Mouse (Mus musculus): ENCODE data around the gene Utrn.

Utrn gene

GRCm38 (mm10) chr10:12832163-12832562 is 37.0 kb downstream of the Utrn start:
- no peak for DNase-seq

- peak; percentile 27 for DNase-seq
These were observed 41.4 kb downstream of the Utrn start for GRCm38 (mm10) chr10:12827778-12828177.

GRCm38 (mm10) chr10:12827306-12827705 is 41.9 kb downstream of the Utrn start:
- no peak for DNase-seq

- peak; percentile 43 for DNase-seq
These were observed 42.3 kb downstream of the Utrn start for GRCm38 (mm10) chr10:12826760-12827281.

GRCm38 (mm10) chr10:12824386-12824785 is 44.8 kb downstream of the Utrn start:
- no peak for DNase-seq

- DNase-seq = peak; percentile 28
These were observed 45.5 kb downstream of the Utrn start for GRCm38 (mm10) chr10:12823437-12824219.

- no peak for DNase-seq
These were observed 48.0 kb downstream of the Utrn start for GRCm38 (mm10) chr10:12820978-12821735.

GRCm38 (mm10) chr10:12817409-12817808 is 51.8 kb downstream of the Utrn start:
- DNase-seq = peak; percentile 92

GRCm38 (mm10) chr10:12816530-12816929 is 52.6 kb downstream of the Utrn start:
- no peak for DNase-seq

- DNase-seq = no peak
These were observed 54.8 kb downstream of the Utrn start for GRCm38 (mm10) chr10:12814411-12814810.

- no peak for DNase-seq
These were observed 55.3 kb downstream of the Utrn start for GRCm38 (mm10) chr10:12813881-12814280.

- peak; percentile 50 for DNase-seq
These were observed 55.9 kb downstream of the Utrn start for GRCm38 (mm10) chr10:12813211-12813811.

GRCm38 (mm10) chr10:12812680-12813079 is 56.5 kb downstream of the Utrn start:
- no peak for DNase-seq

- DNase-seq = no peak
These were observed 58.3 kb downstream of the Utrn start for GRCm38 (mm10) chr10:12810816-12811215.

GRCm38 (mm10) chr10:12809702-12810101 is 59.5 kb downstream of the Utrn start:
- DNase-seq = peak; percentile 41

- no peak for DNase-seq
These were observed 60.7 kb downstream of the Utrn start for GRCm38 (mm10) chr10:12808467-12808866.

- no peak for DNase-seq
These were observed 61.5 kb downstream of the Utrn start for GRCm38 (mm10) chr10:12807706-12808105.

GRCm38 (mm10) chr10:12805826-12806225 is 63.3 kb downstream of the Utrn start:
- no peak for DNase-seq

GRCm38 (mm10) chr10:12803939-12804338 is 65.2 kb downstream of the Utrn start:
- no peak for DNase-seq

GRCm38 (mm10) chr10:12799416-12799815 is 69.7 kb downstream of the Utrn start:
- DNase-seq = no peak

- peak; percentile 46 for DNase-seq
These were observed 70.9 kb downstream of the Utrn start for GRCm38 (mm10) chr10:12798248-12798647.

GRCm38 (mm10) chr10:12796510-12796840 is 72.7 kb downstream of the Utrn start:
- DNase-seq = no peak

- no peak for DNase-seq
These were observed 73.2 kb downstream of the Utrn start for GRCm38 (mm10) chr10:12795796-12796509.

All from kidney, postnatal 14 days (tissue).